Mouse (Mus musculus) liver, postnatal 0 days (tissue): Measurements from ENCODE around the gene Tll2. TPM values are rescaled to one million over a fixed set of nuclear protein-coding genes. Genes with fewer than 3 reads are reported as not detected.
A peak's percentile ranks its signal among the peaks of the same experiment; 100 is the strongest.

ENCODE experiments used
- ATAC-seq: fragments of 200-750 bp; cut with Nextera tagmentation; 2 replicates; pipeline ENCODE4 v1.8.0; 2017; ENCODE audit warnings: mild to moderate bottlenecking, moderate library complexity
- DNase-seq: peaks from one replicate; pipeline ENCODE4 v3.0.0-alpha.2; 2016
- H3K27ac ChIP-seq: fragments of 300-500 bp; sonication (generic); 2 replicates; pipeline ENCODE4 v1.5.1; 2014; ENCODE audit warnings: antibody characterized with exemption, moderate library complexity, mild to moderate bottlenecking, low read depth
- H3K27me3 ChIP-seq: fragments of 300-500 bp; sonication (generic); 2 replicates; pipeline ENCODE4 v1.6.1; 2014; ENCODE audit warnings: low read length, control low read depth, mixed read lengths; ENCODE audit not compliant: insufficient read depth
- H3K36me3 ChIP-seq: fragments of 300-500 bp; sonication (generic); replicated peaks from 2 replicates; pipeline ENCODE4 v1.6.1; 2014; ENCODE audit warnings: mild to moderate bottlenecking, control low read depth, low read length, moderate library complexity, mixed read lengths; ENCODE audit not compliant: insufficient read depth
- H3K4me1 ChIP-seq: fragments of 300-500 bp; sonication (generic); 2 replicates; pipeline ENCODE4 v1.6.1; 2014; ENCODE audit warnings: antibody characterized with exemption, mild to moderate bottlenecking, control low read depth; ENCODE audit not compliant: insufficient read depth
- H3K4me2 ChIP-seq: fragments of 300-500 bp; sonication (generic); 2 replicates; pipeline ENCODE4 v1.6.1; 2014; ENCODE audit warnings: low read depth, mild to moderate bottlenecking, low read length, moderate library complexity, mixed read lengths
- H3K4me3 ChIP-seq: fragments of 300-500 bp; sonication (generic); 2 replicates; pipeline ENCODE4 v1.5.1; 2014; ENCODE audit warnings: low read depth, low read length
- H3K9ac ChIP-seq: fragments of 300-500 bp; sonication (generic); replicated peaks from 2 replicates; pipeline ENCODE4 v1.6.1; 2014; ENCODE audit warnings: mild to moderate bottlenecking, moderate library complexity
- H3K9me3 ChIP-seq: fragments of 300-500 bp; sonication (generic); 2 replicates; pipeline ENCODE4 v1.6.1; 2016; ENCODE audit warnings: mild to moderate bottlenecking, control low read depth, low read length, mixed read lengths
- CTCF ChIP-seq: sonication (generic); IDR thresholded peaks from 2 replicates; pipeline ENCODE4 v1.5.1; 2016; ENCODE audit warnings: antibody characterized with exemption, low read depth
- EP300 ChIP-seq: IDR thresholded peaks from 2 replicates; pipeline ENCODE4 v1.6.1; 2016; ENCODE audit warnings: antibody characterized with exemption, low read depth, mild to moderate bottlenecking
- WGBS: fragments of 180-500 bp; shearing (Covaris S2); extraction: QIAGEN DNeasy Blood & Tissue Kit; methylation state at CpG from one replicate; pipeline ENCODE4 v1.1.7; 2014; ENCODE audit not compliant: insufficient replicate concordance; 5-methylcytosine and 5-hydroxymethylcytosine counted together
- polyA plus RNA-seq: library from polyadenylated mRNA; unstranded; fragments of >200 nt; fragmentation: Nextera tagmentation; extraction: Ambion mirVana; gene quantifications from 2 replicates; pipeline ENCODE4 v1.2.1, GENCODE M21; 2015

Tll2 gene
- polyA plus RNA-seq, 1 experiment from 2014 or later = not detected

DNA sequence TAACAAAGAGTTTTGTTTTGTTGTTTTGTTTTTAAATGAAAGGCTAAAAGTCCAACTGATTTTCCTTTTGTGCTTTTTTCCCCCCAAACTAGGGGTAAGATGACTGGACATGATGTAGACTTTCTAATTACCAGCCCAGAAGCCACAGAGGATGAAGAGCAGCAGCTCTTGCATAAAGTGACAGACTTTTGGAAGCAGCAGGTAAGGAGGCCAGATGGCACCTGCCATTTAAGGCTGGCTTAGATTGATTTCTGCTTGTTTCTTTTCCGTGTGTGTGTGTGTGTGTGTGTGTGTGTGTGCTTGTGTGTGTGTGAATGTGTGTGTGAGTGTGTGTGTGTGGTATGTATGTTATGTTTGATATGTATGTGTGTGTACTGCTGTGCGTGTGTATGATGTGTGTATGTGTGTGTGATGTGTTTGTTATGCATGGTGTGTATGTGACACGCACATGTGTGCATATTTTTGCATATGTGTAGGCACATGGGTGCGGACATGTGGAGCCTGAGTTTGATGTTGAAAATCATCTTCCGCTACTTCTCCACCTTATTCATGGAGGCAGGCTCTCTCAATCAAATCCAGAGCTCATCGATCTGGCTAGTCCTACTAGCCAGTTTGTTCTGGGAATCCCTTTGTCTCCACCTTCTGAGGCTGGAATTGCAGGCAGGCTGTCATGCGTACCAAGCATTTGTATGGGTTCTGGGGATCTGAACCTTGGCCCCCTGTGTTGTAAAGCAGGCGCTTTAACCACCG, 159.0 kb downstream of the Tll2 start:
- DNase-seq (no peak), ATAC-seq (no peak)
- no peaks in the 10 kb centered on the region for H3K9me3 ChIP-seq
- H3K36me3 ChIP-seq = no peaks in the 10 kb centered on the region
- H3K4me1 ChIP-seq = peaks cover 4% of the 10 kb centered on the region; the same call in 1 of the 2 replicates
- H3K27ac ChIP-seq = no peak overlapping the region
- H3K27me3 ChIP-seq = no peaks in the 10 kb centered on the region
- TF ChIP-seq EP300 (no peak), CTCF (no peak)
- WGBS = 74% methylated on average over 9 of the region's 9 CpGs
- H3K9ac ChIP-seq = no peak overlapping the region
- no peak overlapping the region for H3K4me2 ChIP-seq
- H3K4me3 ChIP-seq = no peak overlapping the region

DNA sequence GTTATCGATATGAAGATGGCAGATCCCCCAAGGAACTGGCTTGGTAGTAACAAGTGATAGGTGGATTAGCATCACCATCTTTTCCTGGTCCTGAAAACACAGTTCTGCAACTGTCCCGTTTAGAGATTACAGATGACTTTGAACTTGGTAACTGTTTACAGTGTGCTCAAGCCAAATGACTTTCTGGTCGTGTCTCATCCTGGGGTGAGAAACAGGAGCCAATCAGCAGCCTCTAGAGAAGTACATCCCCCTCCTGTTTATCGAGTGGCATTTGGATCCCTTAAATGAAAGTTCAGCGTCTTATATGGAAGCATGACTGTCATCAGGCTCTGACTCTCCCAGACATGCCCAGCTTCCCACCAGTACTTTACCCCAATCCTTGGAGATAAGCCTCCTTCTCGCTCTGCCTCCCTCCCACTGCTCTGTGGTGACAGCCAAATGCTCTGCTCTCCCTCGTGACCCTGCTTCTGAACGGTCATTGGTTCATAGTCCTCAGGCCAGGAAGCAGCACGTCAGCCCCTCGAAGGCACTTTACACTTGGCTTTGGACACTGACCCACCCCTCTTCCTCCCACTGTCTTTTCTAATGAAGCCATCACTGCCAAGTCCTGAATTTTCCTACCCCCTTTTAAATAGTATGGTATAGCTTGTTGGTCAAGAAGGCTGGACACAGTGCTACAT, 161.4 kb downstream of the Tll2 start:
- DNase-seq (no peak), ATAC-seq (no peak)
- no peaks in the 10 kb centered on the region for H3K36me3 ChIP-seq
- no peaks in the 10 kb centered on the region for H3K27me3 ChIP-seq
- WGBS = 43% methylated on average over 10 of the region's 10 CpGs
- H3K4me2 ChIP-seq = no peak overlapping the region
- H3K9me3 ChIP-seq = no peaks in the 10 kb centered on the region
- no peak overlapping the region for H3K9ac ChIP-seq
- no peaks in the 10 kb centered on the region for H3K4me1 ChIP-seq
- no peak overlapping the region for H3K27ac ChIP-seq
- TF ChIP-seq CTCF (no peak), EP300 (no peak)
- H3K4me3 ChIP-seq = no peak overlapping the region

DNA sequence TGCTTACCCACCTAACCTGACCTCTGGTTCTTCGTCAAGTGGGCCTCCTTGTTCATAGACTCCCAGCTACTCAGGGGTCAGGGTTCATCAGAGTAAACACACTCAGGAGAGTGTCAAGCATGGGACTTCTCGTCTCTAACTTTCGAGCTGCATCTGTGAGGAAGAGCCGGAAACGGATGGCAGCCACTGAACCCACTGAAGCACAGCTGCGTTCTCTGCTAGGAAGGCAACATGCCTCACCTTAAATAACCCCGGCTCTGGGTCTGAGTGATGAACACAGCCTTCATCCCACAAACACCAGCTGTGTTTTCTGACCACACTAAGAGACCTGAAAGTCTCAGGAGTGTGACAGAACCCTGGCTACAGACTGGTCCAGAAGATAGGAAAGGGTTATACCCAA, 167.5 kb downstream of the Tll2 start:
- Histone ChIP-seq H3K4me3 (no peak overlapping the region), H3K27ac (no peak overlapping the region; the same call in 1 of the 2 replicates), H3K4me2 (no peak overlapping the region), H3K36me3 (no peaks in the 10 kb centered on the region), H3K9me3 (no peaks in the 10 kb centered on the region), H3K27me3 (no peaks in the 10 kb centered on the region), H3K4me1 (no peaks in the 10 kb centered on the region; the same call in 1 of the 2 replicates), H3K9ac (no peak overlapping the region)
- DNase-seq (no peak), ATAC-seq (peak; percentile 36; the same call in 1 of the 2 replicates)
- TF ChIP-seq CTCF (no peak), EP300 (no peak)
- 48% methylated on average over 7 of the region's 7 CpGs for WGBS

DNA sequence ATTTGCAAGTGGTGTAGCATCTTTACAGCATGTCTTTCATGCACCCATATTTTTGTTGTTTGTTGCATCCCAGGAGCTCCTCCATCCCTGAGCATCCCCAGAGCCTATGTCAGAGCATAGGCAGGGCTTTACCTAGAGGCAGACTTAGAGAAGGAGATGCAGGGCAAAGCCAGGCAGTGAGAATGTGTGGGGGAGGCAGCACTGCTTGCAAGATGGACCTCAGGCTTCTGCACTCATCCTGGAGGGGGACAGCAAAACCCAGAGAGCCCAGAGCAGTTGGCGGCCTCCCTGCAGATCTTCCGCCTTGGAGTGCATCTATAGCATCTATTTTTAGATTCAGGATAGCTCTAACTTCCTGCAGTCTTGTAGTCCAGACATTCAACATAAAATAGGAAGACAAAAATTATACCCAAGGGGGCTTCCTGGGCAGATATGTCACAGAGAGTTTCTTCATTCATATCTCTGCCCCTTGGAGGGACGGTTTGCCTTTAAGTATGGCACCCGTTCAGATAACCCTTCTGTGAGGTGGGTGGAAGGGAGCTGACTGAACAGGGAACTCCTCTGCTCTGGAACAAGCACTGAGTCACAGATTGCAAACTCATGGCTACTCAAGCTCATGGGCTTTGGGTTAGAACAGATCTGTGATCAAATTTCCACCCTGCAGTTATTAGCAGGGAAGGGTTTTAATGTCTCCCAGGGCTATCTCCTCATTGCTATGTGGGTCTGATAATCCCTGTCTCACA, 170.7 kb downstream of the Tll2 start:
- Histone ChIP-seq H3K9ac (no peak overlapping the region), H3K27ac (no peak overlapping the region), H3K4me2 (no peak overlapping the region), H3K4me3 (no peak overlapping the region), H3K9me3 (no peaks in the 10 kb centered on the region), H3K36me3 (no peaks in the 10 kb centered on the region), H3K4me1 (no peaks in the 10 kb centered on the region; the same call in 1 of the 2 replicates), H3K27me3 (no peaks in the 10 kb centered on the region)
- TF ChIP-seq CTCF = no peak
- no peak for TF ChIP-seq EP300
- DNase-seq (no peak), ATAC-seq (no peak)
- WGBS = 24% methylated on average over 4 of the region's 4 CpGs

Other genes with a start within 250 kb of the Tll2 start
- 4.9 and 5.4 TPM in 2 replicates for gene Blnk, start 212.3 kb downstream of the Tll2 start, polyA plus RNA-seq
- gene Dntt, start 177.6 kb downstream of the Tll2 start, polyA plus RNA-seq = 0.32 and 0.36 TPM in 2 replicates
- gene Opalin, start 129.7 kb downstream of the Tll2 start, polyA plus RNA-seq = not detected in 2 replicates
- 45.8 and 49.2 TPM in 2 replicates for gene Tm9sf3, start 57.2 kb upstream of the Tll2 start, polyA plus RNA-seq
- 17.1 and 21.8 TPM in 2 replicates for gene Pik3ap1, start 178.3 kb upstream of the Tll2 start, polyA plus RNA-seq